Mouse (Mus musculus): Measurements from ENCODE around the gene Lcp2.

DNA sequence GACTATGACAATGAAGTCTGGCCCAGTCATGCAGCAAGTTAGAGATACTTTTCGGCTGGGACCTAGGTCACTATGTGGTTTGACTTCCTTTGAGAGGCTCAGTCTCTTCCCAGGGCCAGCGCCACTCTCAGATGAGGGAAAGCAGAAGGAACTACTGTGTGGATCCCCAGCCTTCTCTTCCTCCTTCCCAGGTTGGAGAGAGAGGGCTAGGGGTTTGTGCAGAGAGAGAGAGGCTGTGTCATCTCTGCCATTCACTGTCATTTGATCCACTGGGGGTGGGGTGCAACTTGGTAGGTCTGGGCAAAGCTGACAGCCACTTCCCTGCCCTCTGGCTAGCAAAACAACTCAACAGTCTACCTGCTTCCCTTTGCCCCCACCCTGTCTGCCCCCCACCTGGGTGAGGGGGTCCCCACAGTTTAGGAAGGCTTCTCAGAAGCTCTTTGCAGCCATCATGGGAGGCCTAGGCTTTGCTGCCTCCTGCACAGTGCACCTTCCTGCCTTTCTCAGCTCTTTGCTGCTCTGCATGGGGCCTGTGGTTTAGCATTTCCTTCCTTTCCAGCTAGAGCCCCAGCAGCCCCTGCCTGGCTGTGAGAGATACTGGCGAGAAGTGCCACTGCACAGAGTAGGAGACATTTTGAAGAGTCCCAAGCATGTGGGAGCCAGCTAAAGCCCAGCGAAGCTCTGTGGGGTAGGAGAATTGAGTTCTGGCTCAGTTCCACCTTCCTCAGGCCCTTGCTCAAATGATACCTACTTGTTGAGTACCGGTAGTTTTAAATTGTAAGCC, 17.2 kb downstream of the Lcp2 start:
- TF ChIP-seq POLR2A (IDR thresholded peaks at IDR 0.05; ENCODE audit: control insufficient read depth, low read depth, low read length) (no peak), CTCF (IDR thresholded peaks at IDR 0.05; ENCODE audit: control insufficient read depth, insufficient read depth, insufficient replicate concordance, low read depth, low read length) (no peak)

Data from testis, adult 2 months (tissue).